Mouse (Mus musculus) layer of hippocampus, adult 11-12 months (tissue): ENCODE measurements at regions not wholly inside any gene's neighbourhood (a gene's known extent, or its start where the extent isn't known, plus 50 kb on each side); places are given as distances from the start of the nearest gene placed in this dataset.

Source experiments
- DNase-seq: peaks from one replicate; pipeline ENCODE4 v3.0.0; 2022; ENCODE audit warnings: low spot score

DNA sequence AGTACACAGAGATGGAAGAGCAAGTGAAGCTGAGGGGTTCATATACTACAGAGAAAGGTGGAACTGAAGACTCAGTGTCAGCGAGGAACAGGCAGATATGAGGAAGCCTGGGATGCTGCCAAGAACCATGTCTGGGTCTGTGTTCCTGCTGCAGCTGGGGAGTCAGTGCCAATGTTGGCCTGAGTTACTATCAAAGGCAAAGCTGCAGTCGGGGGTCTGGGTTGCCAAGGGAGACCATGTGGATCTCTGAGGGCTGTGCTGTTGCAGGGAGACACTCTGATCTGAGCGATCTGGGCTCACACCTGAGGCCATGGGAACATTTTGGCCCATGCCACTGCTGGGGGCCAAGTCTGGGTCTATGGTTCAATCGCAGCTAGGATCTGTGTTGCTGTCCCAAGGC lies 612.5 kb upstream of the Nrsn1 start:
- no peak for DNase-seq

- no peak for DNase-seq
These were observed 598.6 kb upstream of the Nrsn1 start for GRCm38 (mm10) chr13:25868923-25869322.

GRCm38 (mm10) chr13:25858207-25858606 lies 587.9 kb upstream of the Nrsn1 start:
- DNase-seq = no peak

DNA sequence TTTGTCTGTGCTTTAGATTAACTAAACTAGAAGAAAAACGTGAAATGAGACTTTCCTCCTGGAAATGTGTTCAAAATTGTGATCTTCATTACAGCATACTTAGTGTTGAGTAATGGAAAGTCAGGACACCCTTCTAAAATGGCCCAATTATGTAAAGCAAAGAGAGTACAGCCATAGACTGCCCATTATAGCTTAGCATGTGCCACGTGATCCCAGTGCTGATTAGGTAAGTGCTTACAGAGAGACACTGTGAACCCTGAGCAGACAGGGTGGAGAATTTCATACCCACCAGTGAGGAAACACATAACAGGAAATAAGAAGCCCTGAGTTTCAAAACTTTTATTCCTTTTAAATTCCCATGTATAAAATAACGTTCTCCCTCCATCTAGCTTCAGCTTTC lies 587.3 kb upstream of the Nrsn1 start:
- DNase-seq = no peak

DNA sequence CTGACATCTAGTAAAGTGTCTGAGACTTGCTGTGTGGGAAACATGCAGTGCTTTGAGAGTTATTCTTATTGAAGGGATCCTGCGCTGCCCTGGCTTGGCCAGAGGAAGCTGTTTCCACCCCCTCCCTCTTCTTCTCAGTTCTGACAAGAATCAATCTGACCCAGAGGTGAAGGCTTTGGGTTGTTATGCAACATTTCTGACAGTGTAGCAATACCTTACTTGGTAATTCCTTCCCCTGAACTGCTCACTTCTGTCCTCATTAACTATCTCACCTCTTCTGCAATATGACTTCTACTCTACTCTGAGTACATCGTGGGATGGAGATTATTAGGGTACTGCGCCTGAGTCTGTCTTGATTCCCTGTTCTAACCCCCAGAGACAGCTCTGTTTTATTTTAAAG lies 586.8 kb upstream of the Nrsn1 start:
- DNase-seq = no peak

DNA sequence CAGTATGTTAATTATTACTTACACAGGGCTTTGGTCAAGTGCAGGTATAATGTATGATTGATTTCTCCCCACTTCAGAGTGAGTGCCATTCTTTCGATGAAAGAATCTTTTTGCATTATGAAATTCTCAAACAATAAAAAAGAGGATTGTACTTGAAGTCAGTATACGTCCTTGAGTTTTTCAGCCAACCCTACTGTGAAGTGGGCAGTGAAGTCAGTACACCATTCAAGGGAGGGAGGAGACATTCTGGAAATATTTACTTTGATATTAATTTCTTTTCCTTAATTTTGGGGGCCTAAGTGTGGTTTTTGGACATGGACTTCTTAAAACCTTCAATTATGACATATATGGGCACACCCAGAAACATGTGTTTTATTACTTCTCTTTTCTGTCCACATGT lies 586.2 kb upstream of the Nrsn1 start:
- no peak for DNase-seq

- DNase-seq = peak; percentile 24
These were observed 577.9 kb upstream of the Nrsn1 start for GRCm38 (mm10) chr13:25848156-25848555.

DNA sequence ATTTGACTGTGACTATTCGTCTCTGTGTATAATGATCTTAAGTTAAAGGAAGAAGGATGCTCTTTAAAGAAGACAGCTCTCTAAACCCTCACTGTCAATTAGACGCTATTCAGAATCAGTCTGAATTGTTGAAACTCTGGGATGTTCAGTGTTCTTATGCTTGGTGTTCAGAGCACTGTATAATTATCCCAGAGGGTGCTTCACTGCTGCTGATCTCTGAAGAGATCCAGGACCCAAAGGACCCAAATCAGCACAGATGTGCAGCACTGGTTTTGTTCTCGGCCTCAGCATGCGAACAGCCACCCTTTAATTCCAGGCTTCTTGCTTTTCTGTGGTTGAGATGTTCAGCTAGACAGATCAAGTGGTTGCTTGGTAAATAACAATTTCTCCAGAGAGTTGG lies 567.9 kb upstream of the Nrsn1 start:
- no peak for DNase-seq

GRCm38 (mm10) chr13:25829146-25829924 lies 559.0 kb upstream of the Nrsn1 start:
- DNase-seq = no peak

DNA sequence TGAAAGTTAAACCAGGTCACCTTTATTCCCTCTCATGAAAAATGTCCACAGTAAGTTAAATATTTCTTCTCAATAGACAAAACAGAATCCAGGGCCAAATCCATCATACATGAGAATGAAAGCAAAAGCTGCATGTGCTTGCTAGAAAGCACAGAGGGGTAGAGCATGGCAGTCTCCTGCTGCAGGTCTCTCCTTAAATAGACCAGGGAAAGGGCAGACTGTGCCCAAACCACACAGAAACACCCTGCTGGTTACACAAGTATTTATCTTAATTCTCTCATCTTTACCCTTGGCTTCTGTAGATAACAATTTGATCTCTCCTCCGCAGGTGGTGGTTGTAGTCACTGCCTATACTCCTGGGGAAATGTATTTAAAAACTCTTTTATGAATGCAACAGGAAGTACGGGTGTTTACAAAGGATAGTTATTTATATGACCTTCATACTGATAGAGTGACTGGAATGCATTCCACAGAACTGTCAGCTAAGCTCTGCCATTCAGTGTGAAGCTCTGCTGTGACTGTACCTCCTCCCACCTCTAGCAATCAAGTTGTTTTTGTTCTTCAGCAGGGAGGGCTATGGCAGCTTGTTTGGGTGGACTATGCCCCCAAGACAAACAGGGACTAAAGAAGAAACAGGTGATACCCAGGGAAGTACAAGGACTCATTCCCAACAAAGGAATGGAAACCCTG lies 538.4 kb upstream of the Nrsn1 start:
- no peak for DNase-seq

GRCm38 (mm10) chr13:25793216-25793803 lies 523.0 kb upstream of the Nrsn1 start:
- DNase-seq = no peak

DNA sequence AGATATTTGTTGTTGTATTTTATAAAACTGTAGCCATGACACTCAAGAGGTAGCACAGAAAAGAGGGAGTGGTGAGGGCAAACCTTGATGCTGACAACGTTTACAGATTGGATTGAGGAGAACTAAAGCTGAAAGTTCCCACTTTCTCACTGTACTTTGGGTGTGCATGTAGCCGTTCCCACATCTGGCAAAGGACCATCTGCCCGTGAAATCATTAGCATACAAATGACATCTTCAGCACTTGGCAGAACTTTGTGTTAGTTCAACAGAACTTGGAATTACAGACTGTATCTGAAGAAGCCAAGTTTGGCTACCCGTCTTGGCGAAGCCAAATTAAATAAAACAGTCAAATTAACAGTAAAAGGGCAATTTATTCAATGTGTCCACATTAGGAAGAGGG lies 510.9 kb upstream of the Nrsn1 start:
- no peak for DNase-seq

DNA sequence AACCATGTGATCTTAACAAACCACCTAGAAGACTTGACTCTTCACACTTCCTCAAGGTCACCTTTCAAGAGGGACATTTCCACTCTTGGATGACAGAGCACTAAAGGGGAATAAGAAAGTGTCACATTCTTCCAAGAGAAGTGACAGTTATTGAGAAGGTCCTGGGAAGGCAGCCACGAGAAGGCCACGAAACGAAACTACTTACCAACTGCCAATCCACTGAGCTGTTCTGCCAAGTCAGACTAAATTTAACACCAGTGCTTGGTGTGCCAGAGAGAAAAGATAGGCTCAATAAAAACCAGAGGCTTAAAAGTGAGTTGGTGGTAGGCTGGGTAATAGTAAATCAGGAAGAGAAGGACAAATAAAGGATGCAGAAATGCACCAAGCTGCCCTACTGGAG lies 507.4 kb upstream of the Nrsn1 start:
- no peak for DNase-seq

DNA sequence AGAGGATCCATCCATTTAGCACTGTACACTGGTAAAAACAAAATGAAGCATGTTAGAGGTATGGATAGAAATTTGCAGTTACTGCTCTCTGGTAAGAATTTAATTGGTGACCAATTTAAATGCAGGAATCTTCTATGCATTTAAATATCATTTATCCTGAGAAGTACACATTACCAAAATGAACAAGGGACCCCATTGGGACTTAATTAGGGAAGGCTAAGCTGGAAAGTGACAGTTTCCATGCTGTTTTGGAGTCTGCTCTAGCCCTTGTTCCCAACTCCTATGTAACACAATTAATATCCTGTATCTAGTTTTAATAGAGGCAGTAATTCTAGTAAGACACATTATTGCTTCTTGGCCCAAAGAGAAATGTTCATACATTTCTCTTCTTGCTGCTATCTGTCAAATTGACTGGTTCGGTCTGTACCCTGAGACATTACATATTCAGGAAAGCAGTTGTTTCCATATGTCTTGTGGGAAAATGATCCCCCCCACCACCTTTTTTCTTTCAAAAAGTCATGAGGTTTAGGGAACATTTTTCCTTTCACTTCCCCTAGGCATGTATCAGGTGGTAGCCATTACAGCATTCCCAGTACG lies 504.4 kb upstream of the Nrsn1 start:
- no peak for DNase-seq

GRCm38 (mm10) chr13:25754515-25755105 lies 484.3 kb upstream of the Nrsn1 start:
- DNase-seq = no peak

DNA sequence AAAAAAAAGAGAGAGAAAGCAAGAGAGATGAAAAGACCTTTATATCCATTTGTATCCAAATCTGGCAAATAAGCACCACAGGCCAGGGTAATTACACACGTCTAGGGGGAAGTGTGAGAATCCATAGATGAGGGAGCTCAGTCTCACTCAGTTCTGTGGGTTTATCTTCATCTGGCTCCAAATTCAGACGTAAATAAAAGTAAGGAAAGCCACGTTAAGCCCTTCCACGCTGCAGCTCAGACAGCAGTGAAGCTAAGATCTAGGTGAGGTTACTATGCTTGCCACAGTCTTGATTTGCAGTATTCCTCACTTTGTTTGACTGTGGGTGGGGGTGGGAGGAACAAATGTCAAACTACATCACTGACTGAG lies 481.1 kb upstream of the Nrsn1 start:
- DNase-seq = no peak

- DNase-seq = no peak
These were observed 480.4 kb upstream of the Nrsn1 start for GRCm38 (mm10) chr13:25750460-25751408.

DNA sequence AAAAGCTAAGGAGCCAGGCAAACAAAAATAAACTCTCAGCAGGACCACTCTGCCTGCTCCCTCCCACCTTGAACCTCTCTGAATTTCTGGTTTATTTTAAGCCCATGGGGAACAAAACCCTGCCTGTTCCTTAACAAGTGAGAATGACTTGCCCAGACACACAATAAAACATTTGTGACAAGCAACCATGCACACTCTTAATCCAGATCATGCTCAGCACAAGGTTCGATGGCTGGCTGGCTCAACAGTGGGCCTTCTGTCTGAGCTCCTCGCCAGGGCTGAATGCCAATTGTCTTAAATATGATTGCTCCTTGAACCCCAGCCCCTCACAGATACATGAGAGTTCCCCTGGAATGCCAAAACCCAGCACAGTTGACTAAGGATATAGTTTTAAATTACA lies 468.3 kb upstream of the Nrsn1 start:
- DNase-seq = no peak

DNA sequence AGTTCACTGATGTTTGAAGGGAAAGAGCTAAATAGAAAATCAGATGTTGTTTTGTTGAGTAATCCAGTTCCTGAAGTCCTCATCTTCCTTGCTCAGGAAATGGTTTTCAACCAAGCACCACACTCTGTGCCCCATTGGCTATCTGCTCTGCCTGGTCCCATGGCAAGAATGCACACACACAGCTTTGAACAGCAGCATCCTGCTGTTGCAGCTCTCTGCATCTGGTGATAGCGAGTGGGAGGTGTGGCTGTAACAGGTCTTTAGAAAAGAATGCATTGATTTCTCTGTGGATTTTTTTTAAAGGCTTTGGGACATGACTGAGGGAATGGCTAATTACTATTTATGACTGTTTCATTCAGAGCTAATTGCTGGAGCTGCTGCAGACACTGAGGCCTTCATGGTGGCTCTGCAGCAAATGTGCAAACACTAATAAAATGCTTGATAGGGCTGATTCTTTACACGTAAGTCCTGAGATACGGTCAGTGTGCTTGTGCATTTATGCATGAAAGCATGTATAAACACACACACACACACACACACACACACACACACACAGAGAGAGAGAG lies 459.1 kb upstream of the Nrsn1 start:
- no peak for DNase-seq

DNA sequence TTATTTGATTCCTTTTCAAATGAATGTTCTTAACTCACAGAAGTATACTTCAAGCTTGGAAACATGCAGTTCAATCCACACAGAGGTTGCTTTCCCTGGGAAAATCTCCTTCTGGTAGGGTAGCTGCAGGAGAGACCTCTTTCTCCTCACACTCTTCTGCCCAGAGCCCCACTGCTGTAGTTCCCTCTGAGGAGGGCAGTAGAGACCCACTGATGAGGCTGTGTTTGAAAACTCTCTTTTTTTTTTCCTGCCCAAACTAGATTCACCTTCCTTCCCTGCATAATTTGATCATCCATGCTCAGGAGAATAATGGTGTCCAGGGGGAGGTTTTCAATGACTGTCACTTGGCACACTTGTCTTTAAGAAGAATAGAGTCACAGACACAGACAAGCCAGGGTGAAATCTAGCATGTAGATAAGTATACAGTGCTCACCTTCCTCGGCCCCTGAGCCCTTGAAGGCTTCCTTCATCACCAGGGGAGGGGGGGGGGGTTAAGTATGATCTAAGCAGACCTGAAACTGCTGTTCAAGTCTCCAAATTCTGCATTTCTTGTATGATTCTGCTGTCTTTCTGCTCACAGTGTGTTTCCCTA lies 457.3 kb upstream of the Nrsn1 start:
- peak; percentile 13 for DNase-seq
